Mouse (Mus musculus) neural tube, embryonic 11.5 days (tissue): Measurements from ENCODE around the gene Rcan2. TPM values are rescaled to one million over a fixed set of nuclear protein-coding genes. Genes with fewer than 3 reads are reported as not detected.

Experiments
- ATAC-seq: fragments of 200-750 bp; cut with Nextera tagmentation; 2 replicates; pipeline ENCODE4 v1.8.0; 2017; ENCODE audit warnings: moderate number of reproducible peaks, mild to moderate bottlenecking, moderate TSS enrichment, moderate library complexity; ENCODE audit not compliant: insufficient read depth, low FRiP score, low TSS enrichment
- DNase-seq: peaks from one replicate; pipeline ENCODE4 v3.0.0-alpha.2; 2015; ENCODE audit warnings: low spot score
- H3K27ac ChIP-seq: fragments of 300-500 bp; sonication (generic); 2 replicates; pipeline ENCODE4 v1.5.1; 2014; ENCODE audit warnings: low read depth, mild to moderate bottlenecking, low read length
- H3K27me3 ChIP-seq: fragments of 300-500 bp; sonication (generic); 2 replicates; pipeline ENCODE4 v1.6.1; 2014; ENCODE audit warnings: mild to moderate bottlenecking, low read length, mixed read lengths; ENCODE audit not compliant: control insufficient read depth, insufficient read depth
- H3K36me3 ChIP-seq: fragments of 300-500 bp; sonication (generic); 2 replicates; pipeline ENCODE4 v1.6.1; 2014; ENCODE audit warnings: mild to moderate bottlenecking, low read length, moderate library complexity, mixed read lengths; ENCODE audit not compliant: control insufficient read depth, insufficient read depth
- H3K4me1 ChIP-seq: fragments of 300-500 bp; sonication (generic); 2 replicates; pipeline ENCODE4 v1.6.1; 2014; ENCODE audit warnings: low read length, mixed read lengths; ENCODE audit not compliant: control insufficient read depth, insufficient read depth
- H3K4me2 ChIP-seq: fragments of 300-500 bp; sonication (generic); 2 replicates; pipeline ENCODE4 v1.6.1; 2014; ENCODE audit warnings: low read depth, mild to moderate bottlenecking, moderate library complexity
- H3K4me3 ChIP-seq: fragments of 300-500 bp; sonication (generic); 2 replicates; pipeline ENCODE4 v1.5.1; 2014; ENCODE audit warnings: low read depth, low read length
- H3K9ac ChIP-seq: fragments of 300-500 bp; sonication (generic); 2 replicates; pipeline ENCODE4 v1.6.1; 2014; ENCODE audit warnings: mild to moderate bottlenecking, low read length
- H3K9me3 ChIP-seq: fragments of 300-500 bp; sonication (generic); 2 replicates; pipeline ENCODE4 v1.6.1; 2016; ENCODE audit warnings: low read length; ENCODE audit not compliant: control insufficient read depth
- WGBS: fragments of 180-500 bp; shearing (Covaris S2); extraction: QIAGEN DNeasy Blood & Tissue Kit; methylation state at CpG from one replicate; pipeline ENCODE4 v1.1.7; 2014; 5-methylcytosine and 5-hydroxymethylcytosine counted together
- polyA plus RNA-seq: library from polyadenylated mRNA; unstranded; fragments of >200 nt; fragmentation: Nextera tagmentation; extraction: Ambion mirVana; gene quantifications from 2 replicates; pipeline ENCODE4 v1.2.1, GENCODE M21; 2014

Gene Rcan2
- polyA plus RNA-seq, 1 experiment from 2014 or later, result 19.7 TPM

- no peak overlapping the region for H3K9ac ChIP-seq
- 92% methylated on average over 10 of the region's 10 CpGs for WGBS
- no peak for ATAC-seq
These were observed 168.8 kb downstream of the Rcan2 start for GRCm38 (mm10) chr17:43969943-43970342.

GRCm38 (mm10) chr17:43977572-43977971 is 176.4 kb downstream of the Rcan2 start:
- no peak overlapping the region for H3K4me2 ChIP-seq
- DNase-seq (no peak), ATAC-seq (no peak)
- no peaks in the 10 kb centered on the region for H3K4me1 ChIP-seq
- 92% methylated on average over 2 of the region's 2 CpGs for WGBS
- no peaks in the 10 kb centered on the region for H3K36me3 ChIP-seq
- H3K4me3 ChIP-seq, result no peak overlapping the region
- no peak overlapping the region for H3K27ac ChIP-seq
- no peak overlapping the region for H3K9ac ChIP-seq
- H3K9me3 ChIP-seq, result no peaks in the 10 kb centered on the region
- no peaks in the 10 kb centered on the region for H3K27me3 ChIP-seq

More at GRCm38 (mm10) chr17:43969943-43970342, 168.8 kb downstream of the Rcan2 start:
- Histone ChIP-seq H3K36me3 (no peaks in the 10 kb centered on the region), H3K9me3 (no peaks in the 10 kb centered on the region), H3K27me3 (no peaks in the 10 kb centered on the region), H3K4me3 (no peak overlapping the region), H3K4me2 (no peak overlapping the region), H3K27ac (no peak overlapping the region), H3K4me1 (no peaks in the 10 kb centered on the region)
- no peak for DNase-seq

- no peak overlapping the region for H3K4me3 ChIP-seq
- no peak overlapping the region for H3K4me2 ChIP-seq
- no peaks in the 10 kb centered on the region for H3K9me3 ChIP-seq
- H3K4me1 ChIP-seq, result no peaks in the 10 kb centered on the region
- no peak overlapping the region for H3K27ac ChIP-seq
- DNase-seq, result no peak
- ATAC-seq, result no peak
- 71% methylated on average over 3 of the region's 3 CpGs for WGBS
- H3K36me3 ChIP-seq, result no peaks in the 10 kb centered on the region
- H3K27me3 ChIP-seq, result no peaks in the 10 kb centered on the region
- no peak overlapping the region for H3K9ac ChIP-seq
These were observed 178.8 kb downstream of the Rcan2 start for GRCm38 (mm10) chr17:43979925-43980324.

GRCm38 (mm10) chr17:43982505-43982904 is 181.4 kb downstream of the Rcan2 start:
- no peak overlapping the region for H3K4me3 ChIP-seq
- no peak overlapping the region for H3K4me2 ChIP-seq
- no peak overlapping the region for H3K9ac ChIP-seq
- no peaks in the 10 kb centered on the region for H3K9me3 ChIP-seq
- no peaks in the 10 kb centered on the region for H3K36me3 ChIP-seq
- WGBS, result 82% methylated on average over 1 of the region's 1 CpGs
- H3K4me1 ChIP-seq, result no peaks in the 10 kb centered on the region
- no peaks in the 10 kb centered on the region for H3K27me3 ChIP-seq
- H3K27ac ChIP-seq, result no peak overlapping the region
- DNase-seq, result no peak
- ATAC-seq, result no peak

- DNase-seq (no peak), ATAC-seq (no peak)
- no peaks in the 10 kb centered on the region for H3K27me3 ChIP-seq
- 80% methylated on average over 5 of the region's 5 CpGs for WGBS
- no peaks in the 10 kb centered on the region for H3K36me3 ChIP-seq
- H3K27ac ChIP-seq, result no peak overlapping the region
- no peak overlapping the region for H3K9ac ChIP-seq
- H3K4me3 ChIP-seq, result no peak overlapping the region
- H3K9me3 ChIP-seq, result no peaks in the 10 kb centered on the region
- no peak overlapping the region for H3K4me2 ChIP-seq
- no peaks in the 10 kb centered on the region for H3K4me1 ChIP-seq
These were observed 188.3 kb downstream of the Rcan2 start for GRCm38 (mm10) chr17:43989334-43989945.

GRCm38 (mm10) chr17:43990957-43991383 is 189.8 kb downstream of the Rcan2 start:
- no peak overlapping the region for H3K4me2 ChIP-seq
- 58% methylated on average over 10 of the region's 10 CpGs for WGBS
- no peaks in the 10 kb centered on the region for H3K4me1 ChIP-seq
- no peaks in the 10 kb centered on the region for H3K36me3 ChIP-seq
- H3K27me3 ChIP-seq, result no peaks in the 10 kb centered on the region
- H3K4me3 ChIP-seq, result no peak overlapping the region
- no peaks in the 10 kb centered on the region for H3K9me3 ChIP-seq
- H3K27ac ChIP-seq, result no peak overlapping the region
- no peak overlapping the region for H3K9ac ChIP-seq
- ATAC-seq, result no peak
- peak; percentile 17 for DNase-seq

GRCm38 (mm10) chr17:43994080-43994479 is 192.9 kb downstream of the Rcan2 start:
- H3K9me3 ChIP-seq, result no peaks in the 10 kb centered on the region
- H3K4me2 ChIP-seq, result no peak overlapping the region
- ATAC-seq (no peak), DNase-seq (peak; percentile 24)
- no peaks in the 10 kb centered on the region for H3K36me3 ChIP-seq
- 35% methylated on average over 4 of the region's 4 CpGs for WGBS
- no peak overlapping the region for H3K9ac ChIP-seq
- H3K27me3 ChIP-seq, result no peaks in the 10 kb centered on the region
- no peak overlapping the region for H3K27ac ChIP-seq
- no peaks in the 10 kb centered on the region for H3K4me1 ChIP-seq
- H3K4me3 ChIP-seq, result no peak overlapping the region

- no peaks in the 10 kb centered on the region for H3K9me3 ChIP-seq
- H3K4me3 ChIP-seq, result no peak overlapping the region
- H3K27ac ChIP-seq, result no peak overlapping the region
- no peak overlapping the region for H3K9ac ChIP-seq
- no peak overlapping the region for H3K4me2 ChIP-seq
- no peak for ATAC-seq
- no peaks in the 10 kb centered on the region for H3K36me3 ChIP-seq
- no peak for DNase-seq
- H3K27me3 ChIP-seq, result no peaks in the 10 kb centered on the region
- H3K4me1 ChIP-seq, result no peaks in the 10 kb centered on the region
- WGBS, result 94% methylated on average over 7 of the region's 7 CpGs
These were observed 196.4 kb downstream of the Rcan2 start for GRCm38 (mm10) chr17:43997514-43997913.

GRCm38 (mm10) chr17:43998095-43998494 is 196.9 kb downstream of the Rcan2 start:
- 97% methylated on average over 6 of the region's 6 CpGs for WGBS
- no peak overlapping the region for H3K9ac ChIP-seq
- H3K36me3 ChIP-seq, result no peaks in the 10 kb centered on the region

More at GRCm38 (mm10) chr17:43998095-43998494, 196.9 kb downstream of the Rcan2 start:
- H3K4me3 ChIP-seq, result no peak overlapping the region
- no peak overlapping the region for H3K27ac ChIP-seq
- no peaks in the 10 kb centered on the region for H3K4me1 ChIP-seq
- DNase-seq (no peak), ATAC-seq (no peak)
- H3K4me2 ChIP-seq, result no peak overlapping the region
- H3K27me3 ChIP-seq, result no peaks in the 10 kb centered on the region
- H3K9me3 ChIP-seq, result no peaks in the 10 kb centered on the region
